Mouse (Mus musculus) 3T3-L1 (cell line): ENCODE data around the gene Lrrc4b.
A peak's percentile ranks its signal among the peaks of the same experiment; 100 is the strongest.

Source experiments
- DNase-seq: peaks from one replicate; pipeline ENCODE4 v3.0.0-alpha.2; 2015; ENCODE audit warnings: low read depth, low spot score

Gene Lrrc4b

GRCm38 (mm10) chr7:44463556-44464225, 34.9 kb downstream of the Lrrc4b start:
- no peak for DNase-seq

DNA sequence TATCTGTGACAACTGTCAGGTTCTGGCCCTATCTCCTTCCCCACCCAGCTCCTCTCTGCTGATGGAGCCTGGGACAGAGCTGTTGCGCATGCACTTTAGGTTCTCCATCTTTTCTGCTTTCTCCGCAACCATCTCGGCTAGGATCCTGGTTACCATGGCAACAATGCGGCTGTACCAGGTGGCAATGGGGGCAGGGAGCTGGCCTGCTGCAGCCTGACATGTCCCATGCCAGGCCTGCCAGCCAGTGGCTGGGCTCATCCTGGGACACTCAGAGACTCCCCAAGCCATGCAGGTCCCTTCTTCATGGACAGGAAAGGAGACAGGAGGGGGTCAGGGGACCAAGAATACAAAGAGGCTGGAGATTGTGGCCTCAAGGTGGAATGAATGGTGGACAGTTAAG, 35.7 kb downstream of the Lrrc4b start:
- no peak for DNase-seq

DNA sequence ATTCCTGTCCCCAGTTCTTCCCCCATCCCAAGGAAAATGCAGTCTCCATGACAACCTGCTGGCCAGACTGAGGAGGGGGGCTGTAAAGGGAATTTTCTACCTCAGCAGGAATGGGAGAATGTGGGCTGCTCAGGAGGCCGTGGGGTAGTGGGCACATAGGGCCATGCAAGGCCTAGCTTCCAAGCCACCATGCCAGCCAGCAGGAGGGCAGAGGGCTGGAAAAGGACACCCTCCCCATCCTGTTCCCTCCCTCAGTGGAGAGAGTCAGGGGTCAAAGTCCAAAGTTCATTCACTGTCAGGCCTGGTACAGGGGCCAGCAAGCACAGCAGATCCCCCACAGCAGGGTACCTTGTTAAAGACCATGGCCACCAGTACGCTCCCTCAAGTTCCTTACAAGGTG, 36.3 kb downstream of the Lrrc4b start, which contains the start of gene Aspdh:
Gene Aspdh, plus strand, starts transcription at position 281 of the 400 bp plus-strand sequence.
- DNase-seq, result no peak

DNA sequence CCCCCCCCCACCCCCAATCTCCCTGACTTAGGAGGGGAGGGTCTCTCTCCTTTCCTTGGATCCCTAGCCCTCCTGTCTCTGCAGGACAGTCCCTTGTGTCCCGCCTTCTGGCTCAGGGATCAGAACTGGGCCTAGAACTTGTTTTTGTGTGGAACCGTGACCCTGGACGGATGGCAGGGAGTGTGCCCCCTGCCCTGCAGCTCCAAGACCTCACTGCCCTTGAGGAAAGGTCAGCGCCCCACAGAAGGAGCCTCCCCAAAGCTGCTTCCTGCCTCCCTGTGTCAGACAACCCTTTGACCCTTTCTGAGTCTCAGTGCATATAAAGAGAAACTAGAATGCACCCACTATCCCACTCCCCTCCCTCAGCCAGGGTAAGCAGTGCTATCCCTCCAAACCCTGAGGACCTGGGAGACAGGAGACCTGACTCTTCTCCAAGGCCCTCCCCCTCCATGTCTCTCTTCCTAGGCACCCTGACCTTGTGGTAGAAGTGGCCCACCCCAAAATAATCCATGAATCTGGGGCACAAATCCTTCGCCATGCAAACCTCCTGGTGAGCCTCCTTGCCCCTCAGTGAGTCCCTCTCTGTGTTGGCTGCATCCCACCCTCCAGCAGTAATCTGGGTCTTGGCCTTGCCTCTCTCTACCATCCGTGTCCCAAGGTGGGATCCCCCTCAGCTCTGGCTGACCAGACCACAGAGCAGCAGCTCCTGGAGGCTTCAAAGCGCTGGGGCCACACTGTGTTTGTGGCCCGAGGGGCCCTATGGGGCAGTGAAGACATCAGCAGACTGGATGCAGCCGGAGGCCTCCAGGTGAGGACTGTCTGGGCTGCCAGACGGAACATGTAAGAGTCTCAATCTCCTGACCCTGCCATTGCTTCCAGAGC, 37.4 kb downstream of the Lrrc4b start:
- DNase-seq, result no peak

DNA sequence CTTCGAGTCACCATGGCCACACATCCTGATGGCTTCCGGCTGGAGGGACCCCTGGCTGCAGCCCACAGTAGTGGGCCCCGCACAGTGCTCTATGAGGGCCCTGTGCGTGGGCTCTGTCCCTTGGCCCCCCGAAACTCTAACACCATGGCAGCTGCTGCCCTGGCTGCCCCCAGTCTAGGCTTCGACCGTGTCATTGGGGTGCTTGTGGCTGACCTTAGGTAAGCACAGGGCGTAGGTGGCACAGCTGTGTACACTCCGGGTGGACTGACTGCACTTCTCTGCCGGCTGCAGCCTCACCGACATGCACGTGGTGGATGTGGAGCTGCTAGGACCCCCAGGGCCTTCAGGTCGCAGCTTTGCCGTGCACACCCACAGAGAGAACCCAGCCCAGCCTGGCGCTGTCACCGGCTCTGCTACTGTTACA, 38.1 kb downstream of the Lrrc4b start:
- DNase-seq, result no peak

DNA sequence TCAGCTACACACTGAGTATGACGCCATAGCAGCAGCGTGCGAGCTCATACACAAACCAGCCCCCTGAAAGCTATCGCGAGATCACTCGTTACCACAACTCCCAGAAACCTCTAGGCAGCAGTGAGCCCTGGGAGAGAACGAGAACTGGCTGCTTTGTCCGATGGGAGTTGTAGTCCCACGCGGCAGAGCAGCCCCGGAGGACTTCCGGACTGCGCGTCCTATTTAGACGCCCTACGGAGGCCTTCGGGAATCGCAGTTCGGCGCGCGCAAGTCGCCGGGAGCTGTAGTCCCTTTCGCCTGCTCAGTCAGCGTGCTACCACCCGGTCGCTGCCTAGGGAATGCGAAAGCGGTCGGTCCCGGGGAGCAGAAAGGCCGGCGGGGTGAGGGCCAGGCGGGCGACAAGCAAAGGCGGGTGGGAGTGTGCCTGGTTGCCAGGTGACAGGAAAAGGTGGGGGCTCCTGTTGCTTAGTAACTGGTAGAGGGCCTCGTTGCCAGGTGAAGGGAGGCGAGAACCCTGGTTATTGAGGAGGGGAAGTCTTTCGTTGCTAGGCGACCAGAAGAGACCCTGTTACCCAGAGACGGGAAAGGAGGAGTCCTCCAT, 39.1 kb downstream of the Lrrc4b start, which contains the start of gene Josd2:
Gene Josd2, plus strand, starts transcription at position 170 of the 601 bp plus-strand sequence.
- DNase-seq, result peak; percentile 98

- no peak for DNase-seq
Measured at GRCm38 (mm10) chr7:44468644-44469285, 39.9 kb downstream of the Lrrc4b start.

DNA sequence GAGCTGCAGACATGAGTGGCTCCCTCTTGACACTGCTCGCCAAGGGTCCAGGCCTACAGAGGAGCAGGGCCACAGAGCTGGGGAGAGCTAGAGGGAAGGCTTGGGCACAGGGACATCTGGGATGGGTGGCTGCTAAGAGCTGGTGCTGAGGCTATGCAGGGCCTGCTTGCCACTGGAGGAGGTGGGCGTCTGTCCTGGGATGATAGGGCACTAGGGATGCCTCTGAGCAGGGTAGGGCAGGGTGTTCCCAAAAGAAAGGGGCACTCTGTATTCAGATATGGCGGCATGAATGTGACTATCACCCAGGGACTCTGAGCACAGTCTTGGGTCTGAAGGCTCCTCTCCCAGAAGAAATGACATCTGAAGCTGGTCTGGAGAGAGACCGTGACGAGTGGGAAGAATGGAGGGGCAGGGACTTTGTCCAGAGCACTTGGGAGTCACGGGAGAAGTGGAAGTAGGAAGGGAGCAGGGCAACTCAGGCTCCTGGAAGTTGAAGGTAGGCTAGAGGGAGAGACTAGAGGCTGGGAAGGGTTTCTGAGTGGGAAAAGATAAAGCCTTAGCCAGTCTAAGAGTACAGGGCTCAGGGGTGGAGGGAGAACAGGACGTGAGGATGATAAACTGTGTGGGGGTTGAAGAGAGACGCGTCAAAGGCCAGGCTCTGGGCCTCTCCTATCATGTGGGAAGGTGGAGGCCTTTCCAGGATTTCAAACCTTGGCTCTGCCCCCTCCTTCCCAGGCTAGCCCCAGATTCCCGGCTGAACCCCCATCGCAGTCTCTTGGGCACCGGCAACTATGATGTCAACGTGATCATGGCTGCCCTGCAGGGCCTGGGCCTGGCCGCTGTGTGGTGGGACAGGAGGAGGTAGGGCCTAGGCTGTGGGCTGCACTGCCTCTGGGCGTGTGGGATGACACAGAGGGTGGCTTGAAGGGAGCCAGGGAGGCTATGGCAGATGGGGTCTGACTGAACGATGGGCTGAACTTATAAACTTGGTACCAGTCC, 41.2 kb downstream of the Lrrc4b start:
- DNase-seq, result no peak

GRCm38 (mm10) chr7:44470696-44471612, 42.1 kb downstream of the Lrrc4b start:
- DNase-seq, result no peak

- no peak for DNase-seq
Measured at GRCm38 (mm10) chr7:44471880-44472557, 43.2 kb downstream of the Lrrc4b start.

- DNase-seq, result no peak
Measured at GRCm38 (mm10) chr7:44472558-44472885, 43.7 kb downstream of the Lrrc4b start.

- no peak for DNase-seq
Measured at GRCm38 (mm10) chr7:44472961-44473646, 44.3 kb downstream of the Lrrc4b start.

DNA sequence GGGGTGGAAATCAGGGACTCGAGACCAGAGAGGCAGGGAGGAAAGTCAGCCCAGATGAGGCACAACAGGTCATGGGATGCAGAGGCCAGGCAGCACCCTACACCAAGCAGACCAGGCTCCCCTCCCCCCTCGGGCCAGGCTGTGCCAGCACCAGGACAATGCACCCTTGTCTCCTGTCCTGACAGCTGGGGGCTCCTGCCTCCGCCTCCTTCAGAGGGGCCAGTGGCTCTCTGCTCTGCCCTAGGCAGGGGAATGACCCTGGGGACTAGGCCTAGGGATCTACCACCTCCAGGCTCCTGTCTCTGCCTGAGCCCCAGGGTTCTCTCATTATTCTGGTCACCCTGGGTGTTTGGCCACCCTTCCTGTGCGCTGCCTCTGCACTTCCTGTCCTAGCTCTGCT, 45.6 kb downstream of the Lrrc4b start:
- DNase-seq, result no peak

GRCm38 (mm10) chr7:44475046-44475614, 46.3 kb downstream of the Lrrc4b start:
- DNase-seq, result no peak

GRCm38 (mm10) chr7:44482836-44483435, 54.1 kb downstream of the Lrrc4b start:
- DNase-seq, result no peak

- no peak for DNase-seq
Measured at GRCm38 (mm10) chr7:44484109-44484508, 55.3 kb downstream of the Lrrc4b start.

GRCm38 (mm10) chr7:44484841-44485571, 56.2 kb downstream of the Lrrc4b start:
- peak; percentile 80 for DNase-seq
